Mouse (Mus musculus) small intestine, adult 2 months (tissue): ENCODE data around the gene Abhd16a.

Experiments used
- CTCF ChIP-seq: fragments of 200-500 bp; IDR thresholded peaks from 2 replicates; pipeline ENCODE4 v1.5.1; 2012; ENCODE audit warnings: low read depth, mild to moderate bottlenecking, control low read depth, inconsistent platforms, low read length, moderate library complexity, mixed read lengths; ENCODE audit not compliant: insufficient replicate concordance, insufficient read length; ENCODE audit errors: extremely low read depth
- POLR2A ChIP-seq: fragments of 200-500 bp; IDR thresholded peaks from 2 replicates; pipeline ENCODE4 v1.6.1; 2012; ENCODE audit warnings: low read depth, mild to moderate bottlenecking, control low read depth, inconsistent platforms, low read length, moderate library complexity

DNA sequence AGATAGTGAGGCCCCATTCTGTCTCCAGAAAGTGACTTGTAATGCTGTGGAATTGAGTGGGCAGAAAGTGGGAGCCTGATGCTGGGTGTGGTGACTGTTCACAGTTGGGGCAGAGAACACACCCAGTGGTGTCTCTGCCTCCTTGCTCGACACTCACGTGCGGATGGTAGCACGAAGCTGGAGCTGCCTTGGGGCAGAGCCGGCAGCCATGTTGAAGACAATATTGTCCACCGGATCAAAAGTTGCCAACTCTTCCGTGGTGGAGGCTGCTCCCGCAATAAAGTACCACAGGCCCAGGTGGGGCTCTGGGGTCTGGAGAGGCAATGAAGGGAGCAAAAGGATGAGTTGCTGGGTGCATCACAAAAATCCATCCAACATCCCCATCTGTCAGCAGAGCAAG lies 42.0 kb downstream of the Abhd16a start:
- TF ChIP-seq CTCF (no peak), POLR2A (no peak)
